Mouse (Mus musculus): ENCODE data around the gene Cenpe. TPM values are rescaled to one million over a fixed set of nuclear protein-coding genes. Genes with fewer than 3 reads are reported as not detected.

The Cenpe gene
- polyA plus RNA-seq, 1 experiment from 2014 or later: 42.1 TPM

- peaks cover 18% of the 10 kb centered on the region for H3K9me3 ChIP-seq
- WGBS: 74% methylated on average over 2 of the region's 2 CpGs
- H3K36me3 ChIP-seq (replicated peaks): peaks cover 16% of the 10 kb centered on the region
- no peak overlapping the region for H3K27ac ChIP-seq
- H3K4me1 ChIP-seq: peaks cover 27% of the 10 kb centered on the region
- no peaks in the 10 kb centered on the region for H3K27me3 ChIP-seq (ENCODE audit: poor library complexity, severe bottlenecking)
- no peak overlapping the region for H3K4me3 ChIP-seq
- DNase-seq (ENCODE audit: extremely low spot score, low spot score): no peak
Measured at GRCm38 (mm10) chr3:135314811-135315210, 102.5 kb downstream of the Cenpe start.

GRCm38 (mm10) chr3:135315720-135316425, 103.5 kb downstream of the Cenpe start:
- Histone ChIP-seq H3K4me3 (no peak overlapping the region), H3K4me1 (peaks cover 27% of the 10 kb centered on the region), H3K27me3 (ENCODE audit: poor library complexity, severe bottlenecking) (no peaks in the 10 kb centered on the region), H3K27ac (no peak overlapping the region), H3K9me3 (peaks cover 18% of the 10 kb centered on the region), H3K36me3 (replicated peaks) (peaks cover 18% of the 10 kb centered on the region)
- no peak for DNase-seq (ENCODE audit: extremely low spot score, low spot score)
- WGBS: 93% methylated on average over 9 of the region's 9 CpGs

- Histone ChIP-seq H3K36me3 (replicated peaks) (peaks cover 18% of the 10 kb centered on the region), H3K4me1 (peaks cover 11% of the 10 kb centered on the region), H3K27me3 (ENCODE audit: poor library complexity, severe bottlenecking) (no peaks in the 10 kb centered on the region), H3K27ac (no peak overlapping the region), H3K9me3 (peaks cover 18% of the 10 kb centered on the region), H3K4me3 (no peak overlapping the region)
- 90% methylated on average over 11 of the region's 11 CpGs for WGBS
- DNase-seq (ENCODE audit: extremely low spot score, low spot score): no peak
Measured at GRCm38 (mm10) chr3:135318331-135318730, 106.0 kb downstream of the Cenpe start.

Other genes starting within 250 kb of the Cenpe start
- 6.0 and 9.0 TPM in 2 replicates for gene Bdh2, start 68.7 kb downstream of the Cenpe start, polyA plus RNA-seq (2016; fragmentation: Nextera tagmentation; extraction: Ambion mirVana)
- gene Slc9b2, start 95.2 kb downstream of the Cenpe start, polyA plus RNA-seq (2016; fragmentation: Nextera tagmentation; extraction: Ambion mirVana): 5.6 and 7.2 TPM in 2 replicates
- gene Slc9b1, start 135.5 kb downstream of the Cenpe start, polyA plus RNA-seq (2016; fragmentation: Nextera tagmentation; extraction: Ambion mirVana): 0.34 and 0.38 TPM in 2 replicates
- 87.8 and 89.8 TPM in 2 replicates for gene Cisd2, start 211.4 kb downstream of the Cenpe start, polyA plus RNA-seq (2016; fragmentation: Nextera tagmentation; extraction: Ambion mirVana)
- 565 and 588 TPM in 2 replicates for gene Ube2d3, start 225.6 kb downstream of the Cenpe start, polyA plus RNA-seq (2016; fragmentation: Nextera tagmentation; extraction: Ambion mirVana)